Mouse (Mus musculus) right cerebral cortex, postnatal 14 days (tissue): ENCODE data around the gene Tfap2c.

Experiments
- DNase-seq: peaks from one replicate; pipeline ENCODE4 v3.0.0; 2022

Gene Tfap2c

DNA sequence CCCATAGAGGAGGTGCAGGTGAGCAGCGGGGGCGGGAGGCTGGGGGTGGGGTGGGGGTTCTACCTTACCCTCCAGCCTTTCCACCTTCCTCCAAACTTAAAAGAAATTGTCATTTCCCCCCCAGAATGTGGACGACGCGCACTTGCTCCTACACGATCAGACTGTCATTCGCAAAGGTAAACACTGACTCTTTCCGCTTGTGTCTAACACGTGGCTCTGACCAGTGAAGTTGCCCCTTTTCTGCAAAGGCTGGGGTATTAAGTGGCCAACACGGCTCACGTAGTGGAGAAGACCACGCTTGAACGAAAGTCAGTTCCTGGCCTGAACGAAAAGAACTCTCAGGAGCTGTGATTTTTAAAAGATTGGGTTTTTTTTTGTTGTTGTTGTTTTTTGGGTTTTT lies 2.5 kb downstream of the Tfap2c start:
- no peak for DNase-seq

GRCm38 (mm10) chr2:172552666-172553065 lies 3.3 kb downstream of the Tfap2c start:
- DNase-seq, result no peak

DNA sequence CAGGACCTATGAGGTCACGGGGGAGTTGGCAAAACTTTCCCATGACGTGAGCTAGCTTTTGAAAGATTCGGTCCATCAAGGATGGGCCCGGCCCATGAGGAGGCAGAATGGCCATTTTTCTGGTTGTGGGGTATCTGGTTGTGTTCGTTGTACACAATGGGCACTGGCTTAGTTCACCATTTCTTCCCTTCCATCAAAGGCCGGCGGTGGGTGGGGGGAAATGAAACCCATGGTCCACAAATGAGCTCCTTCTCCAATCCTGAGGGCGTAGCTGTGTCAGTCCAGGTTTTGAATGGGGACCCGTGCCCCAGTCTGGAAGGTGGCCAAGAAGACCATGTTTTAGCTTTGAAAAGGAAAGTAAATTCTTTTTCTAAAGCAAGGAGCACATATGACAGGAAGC lies 4.8 kb downstream of the Tfap2c start:
- no peak for DNase-seq

GRCm38 (mm10) chr2:172558674-172559468 lies 9.5 kb downstream of the Tfap2c start:
- DNase-seq, result no peak

- DNase-seq, result no peak
Measured at GRCm38 (mm10) chr2:172561016-172561415, 11.6 kb downstream of the Tfap2c start.

GRCm38 (mm10) chr2:172567835-172568234 lies 18.4 kb downstream of the Tfap2c start:
- DNase-seq, result no peak

- DNase-seq, result no peak
Measured at GRCm38 (mm10) chr2:172568466-172568865, 19.1 kb downstream of the Tfap2c start.

DNA sequence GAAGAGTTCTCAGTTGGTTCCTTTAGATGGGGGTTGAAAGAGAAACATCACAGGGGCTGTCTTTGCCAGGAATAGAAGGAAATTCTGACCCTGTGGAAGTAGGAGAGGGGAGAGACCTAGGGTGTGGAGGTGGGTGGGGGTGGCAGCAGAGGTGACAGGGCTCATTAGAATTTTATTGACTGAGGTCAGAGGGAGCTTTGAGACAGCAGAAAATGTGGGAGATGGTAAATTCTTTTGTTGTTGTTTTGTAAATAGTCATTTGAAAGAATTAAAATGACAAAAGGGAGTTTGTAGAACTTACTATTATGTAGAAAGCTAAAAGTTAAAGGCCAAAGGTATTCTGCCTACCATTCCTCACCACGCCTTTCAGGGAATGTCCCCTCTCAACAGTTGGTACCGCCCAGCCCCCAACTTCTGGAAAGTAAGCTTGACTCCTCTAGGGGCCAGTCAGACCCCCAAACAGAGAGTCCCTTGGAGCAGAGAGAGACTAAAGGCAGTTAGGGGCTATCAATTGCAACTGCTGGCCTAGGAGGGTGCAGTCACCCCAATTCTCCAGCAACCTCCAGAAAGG lies 27.9 kb downstream of the Tfap2c start:
- DNase-seq, result no peak

GRCm38 (mm10) chr2:172579221-172579620 lies 29.8 kb downstream of the Tfap2c start:
- peak; percentile 7 for DNase-seq

- no peak for DNase-seq
Measured at GRCm38 (mm10) chr2:172580536-172581265, 31.3 kb downstream of the Tfap2c start.

- DNase-seq, result no peak
Measured at GRCm38 (mm10) chr2:172583312-172583711, 33.9 kb downstream of the Tfap2c start.

GRCm38 (mm10) chr2:172585329-172585728 lies 35.9 kb downstream of the Tfap2c start:
- no peak for DNase-seq

GRCm38 (mm10) chr2:172589048-172589447 lies 39.7 kb downstream of the Tfap2c start:
- no peak for DNase-seq

- DNase-seq, result no peak
Measured at GRCm38 (mm10) chr2:172590839-172591238, 41.4 kb downstream of the Tfap2c start.

DNA sequence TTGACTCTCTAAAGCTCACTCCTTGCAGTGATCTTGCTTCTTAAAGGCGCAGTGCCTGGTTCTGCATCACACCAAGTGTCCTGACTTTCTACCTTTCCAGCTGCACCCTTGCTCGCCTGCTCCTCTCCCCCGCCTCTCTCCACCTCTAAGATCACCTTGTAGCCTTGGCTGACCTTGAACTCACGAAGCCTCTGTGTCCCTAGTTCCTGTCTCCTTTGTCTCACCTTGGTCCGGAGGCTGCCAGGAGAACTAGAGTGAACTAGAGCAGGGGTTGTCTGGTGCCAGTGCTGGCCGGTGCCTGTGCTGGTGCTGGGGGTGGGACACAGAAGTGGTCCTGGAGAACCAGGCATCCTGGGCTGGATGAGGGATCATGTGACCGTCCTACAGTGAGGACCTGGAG lies 44.9 kb downstream of the Tfap2c start:
- DNase-seq, result no peak

GRCm38 (mm10) chr2:172597056-172597455 lies 47.7 kb downstream of the Tfap2c start:
- no peak for DNase-seq

GRCm38 (mm10) chr2:172597881-172598280 lies 48.5 kb downstream of the Tfap2c start:
- no peak for DNase-seq

DNA sequence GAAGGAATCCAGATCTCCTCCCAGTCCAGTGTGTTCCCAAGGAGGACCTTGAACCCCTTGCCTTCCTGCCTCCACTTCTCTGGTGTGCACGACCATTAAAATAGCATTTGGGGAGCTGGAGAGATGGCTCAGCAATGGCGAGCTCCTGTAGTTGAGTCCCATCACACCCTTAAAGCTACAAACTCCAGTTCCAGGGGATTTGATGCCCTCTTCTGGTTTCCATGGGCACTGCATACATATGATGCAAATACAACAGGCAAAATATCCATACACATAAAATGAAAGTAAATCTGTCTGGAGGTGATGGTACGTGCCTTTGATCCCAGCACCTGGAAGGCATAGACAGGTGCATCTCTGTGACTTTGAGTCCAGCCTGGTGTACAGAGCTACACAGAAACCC lies 55.2 kb downstream of the Tfap2c start:
- DNase-seq, result no peak

DNA sequence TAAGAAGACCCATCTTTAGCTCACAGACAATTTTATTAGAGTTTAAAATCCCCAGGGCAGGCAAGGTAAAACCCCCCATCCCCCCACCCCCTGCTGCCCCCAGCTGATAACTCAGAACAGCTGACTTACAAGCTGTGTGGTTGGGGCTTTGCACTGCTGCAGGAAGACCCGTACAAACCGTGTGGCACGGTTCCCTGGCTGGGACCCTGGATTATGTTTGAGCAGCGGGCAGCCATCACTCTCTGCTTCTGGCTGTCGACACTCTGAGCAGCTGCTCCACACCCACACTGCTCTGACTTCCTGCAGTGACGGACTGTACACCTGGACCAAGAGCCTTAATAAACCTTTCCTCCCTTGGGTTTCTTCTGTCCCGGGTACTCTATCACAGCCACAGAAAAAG lies 56.2 kb downstream of the Tfap2c start:
- no peak for DNase-seq

DNA sequence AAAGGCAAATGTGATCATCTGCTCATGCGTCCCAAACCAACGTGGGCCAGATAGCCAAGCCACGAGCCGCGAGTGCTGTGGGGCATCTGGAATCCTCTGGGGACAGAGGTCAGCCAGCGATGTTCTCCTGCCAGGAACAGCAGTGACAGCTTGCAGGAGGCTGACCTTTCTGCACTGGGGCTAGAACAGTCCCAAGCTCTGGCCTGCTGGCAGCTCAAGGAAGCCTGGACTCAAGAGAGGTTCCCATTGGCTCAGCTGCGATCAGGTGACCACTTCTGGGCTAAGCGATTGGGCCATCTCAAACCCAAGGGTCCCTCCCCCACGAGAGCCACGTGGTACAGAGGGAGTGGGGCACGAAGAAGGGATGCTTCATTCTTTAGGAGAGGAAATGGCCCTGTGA lies 58.3 kb downstream of the Tfap2c start:
- no peak for DNase-seq
